Mouse (Mus musculus) hindbrain, embryonic 13.5 days (tissue): ENCODE data around the gene Gm20388. TPM values are rescaled to one million over a fixed set of nuclear protein-coding genes. Genes with fewer than 3 reads are reported as not detected.

Experiments
- ATAC-seq: fragments of 200-750 bp; cut with Nextera tagmentation; 2 replicates; pipeline ENCODE4 v1.8.0; 2017; ENCODE audit warnings: moderate TSS enrichment; ENCODE audit not compliant: low FRiP score
- H3K27ac ChIP-seq: fragments of 300-500 bp; sonication (generic); 2 replicates; pipeline ENCODE4 v1.5.1; 2015; ENCODE audit warnings: inconsistent platforms, mild to moderate bottlenecking, moderate library complexity
- H3K27me3 ChIP-seq: fragments of 300-500 bp; sonication (generic); 2 replicates; pipeline ENCODE4 v1.6.1; 2015; ENCODE audit warnings: mild to moderate bottlenecking, inconsistent platforms
- H3K36me3 ChIP-seq: fragments of 300-500 bp; sonication (generic); 2 replicates; pipeline ENCODE4 v1.6.1; 2015; ENCODE audit warnings: mild to moderate bottlenecking, inconsistent platforms
- H3K4me1 ChIP-seq: fragments of 300-500 bp; sonication (generic); replicated peaks from 2 replicates; pipeline ENCODE4 v1.6.1; 2015; ENCODE audit warnings: inconsistent platforms
- H3K4me2 ChIP-seq: fragments of 300-500 bp; sonication (generic); 2 replicates; pipeline ENCODE4 v1.6.1; 2015; ENCODE audit warnings: inconsistent platforms, mild to moderate bottlenecking, moderate library complexity
- H3K4me3 ChIP-seq: fragments of 300-500 bp; sonication (generic); 2 replicates; pipeline ENCODE4 v1.5.1; 2015; ENCODE audit warnings: mild to moderate bottlenecking, inconsistent platforms
- H3K9ac ChIP-seq: fragments of 300-500 bp; sonication (generic); 2 replicates; pipeline ENCODE4 v1.6.1; 2015; ENCODE audit warnings: mild to moderate bottlenecking, inconsistent platforms
- H3K9me3 ChIP-seq: fragments of 300-500 bp; sonication (generic); 2 replicates; pipeline ENCODE4 v1.6.1; 2016; ENCODE audit warnings: inconsistent platforms
- WGBS: fragments of 180-500 bp; shearing (Covaris S2); methylation state at CpG from one replicate; pipeline ENCODE4 v1.1.7; 2015; 5-methylcytosine and 5-hydroxymethylcytosine counted together
- polyA plus RNA-seq: library from polyadenylated mRNA; unstranded; fragments of >200 nt; fragmentation: Nextera tagmentation; extraction: Ambion mirVana; gene quantifications from 2 replicates; pipeline ENCODE4 v1.2.1, GENCODE M21; 2015

Gm20388 gene
- polyA plus RNA-seq, 1 experiment from 2014 or later, result 1.9 TPM

- Histone ChIP-seq H3K4me1 (peaks cover 93% of the 10 kb centered on the region), H3K9me3 (no peaks in the 10 kb centered on the region), H3K4me3 (no peak overlapping the region), H3K27ac (peak overlapping the region; percentile 3; the same call in 1 of the 2 replicates), H3K9ac (no peak overlapping the region), H3K36me3 (no peaks in the 10 kb centered on the region), H3K27me3 (no peaks in the 10 kb centered on the region), H3K4me2 (no peak overlapping the region)
- WGBS, result 82% methylated on average over 13 of the region's 13 CpGs
- no peak for ATAC-seq
Observed at GRCm38 (mm10) chr8:122656056-122656999, 2745.7 kb downstream of the Gm20388 start.

GRCm38 (mm10) chr8:122658149-122658806 lies 2747.6 kb downstream of the Gm20388 start:
- Histone ChIP-seq H3K9ac (no peak overlapping the region), H3K9me3 (no peaks in the 10 kb centered on the region), H3K27me3 (no peaks in the 10 kb centered on the region), H3K4me2 (no peak overlapping the region), H3K4me1 (peaks cover 95% of the 10 kb centered on the region), H3K4me3 (no peak overlapping the region), H3K36me3 (no peaks in the 10 kb centered on the region), H3K27ac (peak overlapping the region; percentile 19; the same call in 1 of the 2 replicates)
- no peak for ATAC-seq
- WGBS, result 70% methylated on average over 10 of the region's 10 CpGs

GRCm38 (mm10) chr8:122658807-122659160 lies 2748.1 kb downstream of the Gm20388 start:
- no peak overlapping the region for H3K9ac ChIP-seq
- no peak overlapping the region for H3K27ac ChIP-seq
- H3K4me3 ChIP-seq, result no peak overlapping the region
- H3K9me3 ChIP-seq, result no peaks in the 10 kb centered on the region
- no peaks in the 10 kb centered on the region for H3K27me3 ChIP-seq
- peaks cover 95% of the 10 kb centered on the region for H3K4me1 ChIP-seq
- no peak overlapping the region for H3K4me2 ChIP-seq
- no peaks in the 10 kb centered on the region for H3K36me3 ChIP-seq
- ATAC-seq, result no peak
- WGBS, result 72% methylated on average over 9 of the region's 9 CpGs

GRCm38 (mm10) chr8:122660022-122660421 lies 2749.4 kb downstream of the Gm20388 start:
- 60% methylated on average over 2 of the region's 2 CpGs for WGBS
- no peak for ATAC-seq
- H3K4me2 ChIP-seq, result no peak overlapping the region
- H3K27me3 ChIP-seq, result no peaks in the 10 kb centered on the region
- no peak overlapping the region for H3K4me3 ChIP-seq
- H3K9ac ChIP-seq, result no peak overlapping the region
- H3K27ac ChIP-seq, result no peak overlapping the region
- no peaks in the 10 kb centered on the region for H3K9me3 ChIP-seq
- H3K36me3 ChIP-seq, result no peaks in the 10 kb centered on the region
- H3K4me1 ChIP-seq, result peaks cover 95% of the 10 kb centered on the region

- Histone ChIP-seq H3K4me2 (0 out of 2 replicates have a peak overlapping the region, but pooled peaks have one; percentile 17), H3K4me1 (peaks cover 95% of the 10 kb centered on the region), H3K36me3 (no peaks in the 10 kb centered on the region), H3K27me3 (no peaks in the 10 kb centered on the region), H3K9me3 (no peaks in the 10 kb centered on the region), H3K27ac (peak overlapping the region; percentile 58), H3K4me3 (no peak overlapping the region), H3K9ac (no peak overlapping the region)
- ATAC-seq, result no peak
- WGBS, result 38% methylated on average over 7 of the region's 7 CpGs
Observed at GRCm38 (mm10) chr8:122661138-122661537, 2750.5 kb downstream of the Gm20388 start.

- H3K4me3 ChIP-seq, result no peak overlapping the region
- WGBS, result 81% methylated on average over 2 of the region's 2 CpGs
- no peaks in the 10 kb centered on the region for H3K27me3 ChIP-seq
- no peak overlapping the region; the same call in 1 of the 2 replicates for H3K27ac ChIP-seq
- no peak overlapping the region for H3K9ac ChIP-seq
- H3K9me3 ChIP-seq, result no peaks in the 10 kb centered on the region
- H3K36me3 ChIP-seq, result no peaks in the 10 kb centered on the region
- ATAC-seq, result no peak
- no peak overlapping the region for H3K4me2 ChIP-seq
- peaks cover 96% of the 10 kb centered on the region for H3K4me1 ChIP-seq
Observed at GRCm38 (mm10) chr8:122661894-122662293, 2751.3 kb downstream of the Gm20388 start.

GRCm38 (mm10) chr8:122663106-122663505 lies 2752.5 kb downstream of the Gm20388 start:
- H3K27me3 ChIP-seq, result no peaks in the 10 kb centered on the region
- no peak overlapping the region for H3K4me3 ChIP-seq
- ATAC-seq, result no peak
- 84% methylated on average over 3 of the region's 3 CpGs for WGBS
- H3K4me2 ChIP-seq, result no peak overlapping the region
- H3K36me3 ChIP-seq, result no peaks in the 10 kb centered on the region
- H3K4me1 ChIP-seq, result peaks cover 96% of the 10 kb centered on the region
- no peak overlapping the region for H3K27ac ChIP-seq
- no peaks in the 10 kb centered on the region for H3K9me3 ChIP-seq
- no peak overlapping the region for H3K9ac ChIP-seq

- H3K4me2 ChIP-seq, result no peak overlapping the region
- H3K9me3 ChIP-seq, result no peaks in the 10 kb centered on the region
- WGBS, result 76% methylated on average over 5 of the region's 5 CpGs
- H3K9ac ChIP-seq, result no peak overlapping the region
- no peak for ATAC-seq
- H3K4me3 ChIP-seq, result no peak overlapping the region
- no peaks in the 10 kb centered on the region for H3K27me3 ChIP-seq
- H3K36me3 ChIP-seq, result no peaks in the 10 kb centered on the region
- H3K27ac ChIP-seq, result peak overlapping the region; percentile 30; the same call in 1 of the 2 replicates
- H3K4me1 ChIP-seq, result peaks cover 96% of the 10 kb centered on the region
Observed at GRCm38 (mm10) chr8:122663670-122664069, 2753.0 kb downstream of the Gm20388 start.

- ATAC-seq, result no peak; the same call in 1 of the 2 replicates
- Histone ChIP-seq H3K9ac (0 out of 2 replicates have a peak overlapping the region, but pooled peaks have one; percentile 39), H3K36me3 (0 out of 2 replicates have a peak, but pooled peaks cover 3% of the 10 kb centered on the region), H3K4me3 (no peak overlapping the region; the same call in 1 of the 2 replicates), H3K4me1 (peaks cover 97% of the 10 kb centered on the region), H3K9me3 (no peaks in the 10 kb centered on the region), H3K4me2 (peak overlapping the region; percentile 38), H3K27ac (peak overlapping the region; percentile 85), H3K27me3 (no peaks in the 10 kb centered on the region)
- 45% methylated on average over 8 of the region's 8 CpGs for whole genome bisulfite sequencing
Observed at GRCm38 (mm10) chr8:122665221-122665620, 2754.6 kb downstream of the Gm20388 start.

- H3K9ac ChIP-seq, result peak overlapping the region; percentile 46; the same call in 1 of the 2 replicates
Observed at GRCm38 (mm10) chr8:122665667-122666316, 2755.2 kb downstream of the Gm20388 start.

GRCm38 (mm10) chr8:122666338-122666764 lies 2755.7 kb downstream of the Gm20388 start:
- H3K9ac ChIP-seq, result peak overlapping the region; percentile 53

More at GRCm38 (mm10) chr8:122665667-122666316, 2755.2 kb downstream of the Gm20388 start:
- Histone ChIP-seq H3K9me3 (no peaks in the 10 kb centered on the region), H3K27ac (peak overlapping the region; percentile 85), H3K4me2 (peak overlapping the region; percentile 38), H3K4me1 (peaks cover 100% of the 10 kb centered on the region), H3K4me3 (no peak overlapping the region), H3K27me3 (no peaks in the 10 kb centered on the region), H3K36me3 (0 out of 2 replicates have a peak, but pooled peaks cover 3% of the 10 kb centered on the region)
- ATAC-seq, result peak; percentile 59
- WGBS, result 55% methylated on average over 12 of the region's 14 CpGs

More at GRCm38 (mm10) chr8:122666338-122666764, 2755.7 kb downstream of the Gm20388 start:
- Histone ChIP-seq H3K4me2 (peak overlapping the region; percentile 38), H3K27ac (peak overlapping the region; percentile 85), H3K9me3 (no peaks in the 10 kb centered on the region), H3K4me1 (peaks cover 100% of the 10 kb centered on the region), H3K27me3 (no peaks in the 10 kb centered on the region), H3K4me3 (no peak overlapping the region), H3K36me3 (peaks cover 3% of the 10 kb centered on the region; the same call in 1 of the 2 replicates)
- WGBS, result 48% methylated on average over 9 of the region's 9 CpGs
- ATAC-seq, result no peak
